Mouse (Mus musculus) adrenal gland, postnatal 4 days (tissue): Measurements from ENCODE around the gene Mfap4. TPM values are rescaled to one million over a fixed set of nuclear protein-coding genes. Genes with fewer than 3 reads are reported as not detected.

Experiments used
- DNase-seq, 2 experiments: peaks; one replicate each; pipeline ENCODE4 v3.0.0; 2021 to 2022; ENCODE audit warnings: low spot score in 2 of 2, mixed read lengths in 2 of 2
- total RNA-seq, 2 experiments: library from RNA; stranded (reverse); gene quantifications; 2 replicates each; pipeline ENCODE4 v1.2.3; 2021

Gene Mfap4
- total RNA-seq, 2 experiments from 2014 or later, result 65.8 to 68.6 TPM

DNA sequence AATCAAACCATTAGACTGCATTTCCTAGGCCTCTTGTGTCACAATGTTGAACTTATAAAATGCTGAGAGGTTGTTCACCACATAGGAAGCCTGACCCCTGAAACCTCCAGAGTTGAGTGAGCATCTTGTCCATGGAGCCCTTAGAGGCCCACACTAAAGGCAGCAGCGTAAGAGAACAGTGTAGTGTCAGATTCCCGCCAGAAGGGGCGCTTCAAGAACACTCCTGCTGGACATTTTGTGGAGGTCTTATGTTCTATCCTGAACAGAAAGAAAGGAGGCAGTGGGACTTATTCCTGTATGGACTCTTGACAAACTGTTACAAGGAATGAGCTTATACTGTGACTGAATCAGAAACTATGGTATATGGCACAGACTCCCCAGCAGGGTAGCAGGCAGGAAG is 29.7 kb downstream of the Mfap4 start:
- no peak for DNase-seq

DNA sequence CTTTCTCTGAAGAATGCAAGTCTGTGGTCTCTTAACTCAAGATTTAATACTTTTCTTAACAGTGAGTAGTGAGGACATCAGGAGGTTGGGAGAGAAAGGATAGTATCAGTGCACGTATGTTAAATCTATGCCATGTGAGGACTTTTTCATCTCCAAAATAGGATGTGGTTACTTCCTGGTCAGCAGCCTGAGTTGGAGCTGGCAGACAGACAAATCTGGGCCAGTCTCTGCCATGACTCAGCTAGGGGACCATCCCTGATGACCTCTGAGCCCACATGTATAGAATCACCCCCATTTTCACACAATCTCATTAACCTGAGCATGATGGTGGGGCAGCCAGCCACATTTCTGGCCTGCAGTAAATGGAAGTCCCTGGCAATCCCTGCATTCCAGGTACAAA is 32.7 kb downstream of the Mfap4 start:
- no peak for DNase-seq

DNA sequence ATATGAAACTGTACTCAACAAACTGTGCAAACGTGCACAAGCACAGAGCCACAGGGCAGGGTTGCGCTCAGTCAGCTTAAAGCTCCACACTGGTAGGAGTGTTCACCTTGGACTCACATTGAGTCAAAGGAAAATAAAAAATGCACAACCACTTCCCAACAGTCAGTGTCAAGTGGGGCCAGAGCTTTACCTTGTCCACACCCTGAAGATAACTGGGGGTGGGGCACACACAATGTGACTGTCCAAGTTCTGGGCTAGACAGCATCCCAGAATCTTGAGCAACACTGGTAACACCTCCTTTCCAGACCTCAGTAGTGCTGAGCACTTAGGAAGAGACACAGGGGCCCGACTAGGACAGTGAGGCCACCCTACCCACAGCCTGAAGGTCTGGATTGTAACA is 33.6 kb downstream of the Mfap4 start:
- no peak for DNase-seq

DNA sequence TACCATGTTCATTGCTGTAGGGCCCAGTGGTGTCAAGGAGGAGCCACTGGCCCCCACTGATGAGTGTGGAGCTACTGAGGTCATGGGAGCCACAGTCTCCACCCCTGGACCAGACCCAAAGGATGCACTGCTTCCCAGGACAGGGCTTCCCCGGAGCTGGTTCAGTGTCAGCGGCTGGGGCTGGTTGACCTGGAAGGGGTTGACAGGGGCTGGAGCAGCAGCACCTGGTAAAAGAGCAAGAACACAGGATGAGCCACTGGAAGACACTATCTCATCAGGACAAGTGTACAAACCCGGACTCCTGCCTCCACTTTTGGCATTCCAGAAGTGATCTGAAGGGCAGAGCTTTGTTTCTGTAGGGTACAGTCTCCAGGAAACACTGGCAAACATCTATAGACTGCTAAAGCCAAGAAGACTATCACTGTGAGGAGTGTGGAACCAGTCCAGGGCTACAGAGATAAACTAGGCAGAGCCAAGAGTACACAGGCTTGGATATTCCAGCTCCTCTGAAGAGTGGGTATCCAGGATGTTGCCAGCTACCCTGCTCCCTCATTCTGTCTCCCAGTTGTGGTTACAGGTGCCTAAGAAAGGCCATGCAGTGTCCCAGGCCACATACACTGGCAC is 34.4 kb downstream of the Mfap4 start:
- no peak for DNase-seq

DNA sequence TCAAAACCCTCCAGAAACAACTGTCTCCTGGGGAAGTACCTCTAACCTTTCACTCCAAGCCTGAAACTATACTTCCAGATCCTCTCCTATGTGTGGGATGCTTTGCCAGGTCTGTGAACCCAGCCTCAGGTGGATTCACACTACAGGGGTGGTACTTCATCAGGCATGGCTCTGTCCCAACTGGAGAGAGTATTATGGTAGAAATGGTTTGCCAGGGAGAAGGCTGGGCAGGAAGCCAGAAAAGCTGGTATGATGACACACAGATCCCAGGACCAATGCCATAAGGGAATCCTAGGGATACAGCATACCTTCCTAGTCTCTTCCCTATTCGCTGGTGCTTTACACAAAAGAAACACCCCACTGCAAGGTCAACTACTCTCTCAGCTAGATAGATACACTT is 41.6 kb downstream of the Mfap4 start:
- no peak for DNase-seq

DNA sequence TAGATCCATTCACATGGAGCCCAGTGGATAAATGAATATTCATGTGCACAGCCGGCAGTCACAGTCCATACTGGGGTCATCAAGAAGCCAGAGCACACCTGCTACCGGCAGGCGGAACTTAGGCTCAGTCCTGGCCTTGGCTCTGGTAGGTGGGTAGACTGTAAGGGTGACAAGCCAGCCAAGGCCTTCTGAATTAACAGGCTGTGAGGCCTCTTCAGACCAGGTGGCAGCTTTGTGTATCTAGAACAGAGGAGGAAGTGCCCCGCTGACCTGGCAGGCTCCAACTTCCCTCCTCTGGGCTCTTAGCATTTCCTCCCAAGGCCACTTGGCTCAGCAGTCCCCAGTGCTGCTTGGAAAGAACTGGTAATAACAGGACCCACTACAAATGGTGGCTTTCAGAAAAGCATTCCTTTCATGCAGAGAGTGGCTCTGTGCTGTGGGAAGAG is 44.1 kb downstream of the Mfap4 start:
- no peak for DNase-seq

DNA sequence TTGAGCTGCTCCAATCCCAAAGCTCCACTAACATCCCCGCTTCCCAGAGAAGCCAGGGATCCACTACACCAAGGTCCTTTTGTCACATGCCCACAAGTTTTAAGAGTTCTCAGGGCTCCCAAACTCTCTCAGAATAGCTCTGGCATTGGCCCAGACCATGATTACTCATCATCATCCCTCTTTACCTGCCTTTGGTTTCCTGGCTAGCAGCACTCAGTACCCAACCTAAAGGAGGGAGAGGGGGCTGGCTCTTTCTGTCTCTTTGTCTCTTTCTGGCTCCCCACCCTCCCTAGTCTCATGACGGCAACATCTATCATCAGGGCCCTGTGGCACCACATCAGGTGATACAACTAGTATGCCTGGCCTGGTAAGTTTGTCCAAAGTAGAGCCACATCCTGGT is 47.6 kb downstream of the Mfap4 start:
- no peak for DNase-seq

DNA sequence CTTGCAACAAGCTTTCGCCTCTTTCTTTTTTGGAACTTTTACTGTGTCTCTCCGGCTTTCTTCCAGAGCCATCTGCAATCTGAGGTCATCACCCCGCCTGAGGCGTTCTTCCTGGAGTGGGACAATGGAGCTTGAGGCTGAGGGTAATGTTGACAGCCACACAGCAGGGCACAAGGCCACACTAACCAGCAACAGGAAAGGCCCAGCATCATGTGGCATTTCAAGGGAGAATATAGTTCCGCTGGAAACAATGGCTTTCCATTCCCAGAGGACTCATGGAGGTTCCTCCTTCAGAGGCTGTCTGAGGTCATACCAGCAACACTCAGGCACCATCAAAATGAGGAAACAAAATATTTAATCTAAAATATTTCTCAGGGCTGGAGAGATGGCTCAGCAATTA is 48.3 kb downstream of the Mfap4 start:
- no peak for DNase-seq

DNA sequence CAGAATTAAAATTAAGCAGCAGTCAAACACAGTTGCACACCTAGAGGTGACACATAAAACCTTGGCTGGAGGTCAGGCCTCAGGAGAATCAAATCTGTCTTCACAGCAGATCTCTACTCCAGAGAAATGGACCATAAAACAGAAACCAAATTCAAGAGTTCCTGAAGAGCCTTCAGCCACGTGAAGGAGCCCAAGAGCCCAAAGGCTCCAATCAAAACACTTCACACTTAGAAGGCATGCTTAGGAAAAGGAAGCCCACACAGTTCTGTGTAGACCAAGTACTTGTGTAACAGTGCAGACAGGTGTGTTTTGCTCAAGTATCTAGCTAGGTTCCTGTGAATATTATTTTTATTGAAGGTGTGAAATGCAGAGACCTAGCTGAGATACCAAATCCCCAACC is 50.3 kb downstream of the Mfap4 start:
- no peak for DNase-seq

DNA sequence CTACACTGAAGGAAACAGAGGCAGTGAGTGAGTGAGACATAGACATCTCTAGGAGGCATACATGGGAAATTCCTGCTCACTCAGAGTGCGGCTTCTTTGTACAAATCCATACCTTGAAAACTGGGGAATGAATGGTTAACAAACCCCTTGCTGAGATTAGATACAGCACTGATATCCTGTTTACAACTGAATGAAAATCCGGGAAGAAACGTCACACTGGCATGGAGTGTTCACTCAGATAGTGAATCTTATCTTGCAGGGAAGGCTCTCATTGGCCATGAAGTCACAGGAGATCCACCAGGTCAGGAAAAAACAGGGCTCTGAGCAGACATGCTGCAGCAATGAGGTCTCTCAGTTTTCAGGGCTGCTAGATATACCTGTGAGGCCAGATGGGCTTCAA is 51.7 kb downstream of the Mfap4 start:
- no peak for DNase-seq

DNA sequence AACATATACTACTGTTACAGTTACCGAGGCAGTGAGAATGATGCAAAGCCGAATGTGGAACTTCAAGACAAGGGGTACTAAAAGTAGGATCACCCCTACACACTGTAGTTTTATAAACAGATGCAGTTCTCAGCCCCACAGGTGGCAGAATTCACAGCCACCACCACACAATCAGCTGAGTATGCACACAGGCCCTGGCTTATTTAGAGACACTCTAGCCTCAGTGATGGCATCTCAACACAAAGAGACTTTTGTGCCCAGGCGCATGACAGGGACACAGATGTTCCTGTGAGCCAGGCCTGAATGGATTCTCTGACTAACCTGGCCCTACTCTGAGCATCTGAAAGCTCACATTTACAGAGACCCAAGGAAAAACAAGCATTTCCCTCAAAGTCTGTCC is 52.1 kb downstream of the Mfap4 start:
- no peak for DNase-seq

Other genes with a start within 250 kb of the Mfap4 start
- 10 to 100 TPM; 63.7 to 70.6 TPM for gene Aldh3a2, start 218.0 kb upstream of the Mfap4 start, total RNA-seq
- gene Slc47a2, start 142.6 kb upstream of the Mfap4 start, total RNA-seq, result under 1 TPM in 1 of 2 experiments, not detected in 1; 0.11 TPM
- gene Slc47a1, start 107.1 kb upstream of the Mfap4 start, total RNA-seq, result 10 to 100 TPM in 1 of 2 experiments, 1 to 10 TPM in 1; 5.3 to 11.5 TPM
- gene Rnf112, start 31.3 kb upstream of the Mfap4 start, total RNA-seq, result 1 to 10 TPM; 2.9 to 4.1 TPM
- gene Mapk7, start 9.0 kb downstream of the Mfap4 start, total RNA-seq, result 10 to 100 TPM; 25.9 to 28.1 TPM
- gene B9d1, start 19.7 kb downstream of the Mfap4 start, total RNA-seq, result 10 to 100 TPM; 21.3 to 25.4 TPM
- gene Epn2, start 94.3 kb downstream of the Mfap4 start, total RNA-seq, result 10 to 100 TPM; 38.5 to 44.2 TPM
- gene Grap, start 167.8 kb downstream of the Mfap4 start, total RNA-seq, result 10 to 100 TPM in 1 of 2 experiments, 1 to 10 TPM in 1; 9.1 to 10.8 TPM
- 1 to 10 TPM; 1.7 to 2.9 TPM for gene Fam83g, start 198.7 kb downstream of the Mfap4 start, total RNA-seq
- 1 to 10 TPM in 1 of 2 experiments, under 1 TPM in 1; 0.23 to 5.6 TPM for gene Slc5a10, start 235.4 kb downstream of the Mfap4 start, total RNA-seq